Mouse (Mus musculus): Measurements from ENCODE around the gene Wipf2.

The Wipf2 gene

GRCm38 (mm10) chr11:98850100-98851093 lies 13.0 kb upstream of the Wipf2 start:
- in situ Hi-C loops (cut with MboI; ENCODE audit: unreplicated experiment in 2 of 2), result no loop called here

GRCm38 (mm10) chr11:98854116-98854515 lies 9.3 kb upstream of the Wipf2 start:
- in situ Hi-C loops (cut with MboI; ENCODE audit: unreplicated experiment in 2 of 2), result no loop called here

GRCm38 (mm10) chr11:98854659-98855058 lies 8.8 kb upstream of the Wipf2 start:
- in situ Hi-C loops (cut with MboI; ENCODE audit: unreplicated experiment in 2 of 2), result no loop called here

GRCm38 (mm10) chr11:98858759-98859731 lies 4.4 kb upstream of the Wipf2 start:
- in situ Hi-C loops (cut with MboI; ENCODE audit: unreplicated experiment in 2 of 2), result no loop called here

- in situ Hi-C loops (cut with MboI; ENCODE audit: unreplicated experiment in 2 of 2), result loop anchor here (5.0 kb wide), 1 partner anchor 38 kb away; no protein-coding TSS in a partner anchor
Measured at GRCm38 (mm10) chr11:98863751-98864429, 452 bp downstream of the Wipf2 start.

- in situ Hi-C loops (cut with MboI; ENCODE audit: unreplicated experiment in 2 of 2), result no loop called here
Measured at GRCm38 (mm10) chr11:98867293-98867692, 3.9 kb downstream of the Wipf2 start.

- in situ Hi-C loops (cut with MboI; ENCODE audit: unreplicated experiment in 2 of 2), result no loop called here
Measured at GRCm38 (mm10) chr11:98869906-98870305, 6.5 kb downstream of the Wipf2 start.

GRCm38 (mm10) chr11:98870791-98871190 lies 7.4 kb downstream of the Wipf2 start:
- in situ Hi-C loops (cut with MboI; ENCODE audit: unreplicated experiment in 2 of 2), result no loop called here

GRCm38 (mm10) chr11:98871416-98871815 lies 8.0 kb downstream of the Wipf2 start:
- in situ Hi-C loops (cut with MboI; ENCODE audit: unreplicated experiment in 2 of 2), result no loop called here

- in situ Hi-C loops (cut with MboI; ENCODE audit: unreplicated experiment in 2 of 2), result no loop called here
Measured at GRCm38 (mm10) chr11:98872040-98872439, 8.6 kb downstream of the Wipf2 start.

GRCm38 (mm10) chr11:98873900-98874299 lies 10.5 kb downstream of the Wipf2 start:
- in situ Hi-C loops (cut with MboI; ENCODE audit: unreplicated experiment in 2 of 2), result no loop called here

GRCm38 (mm10) chr11:98877001-98877400 lies 13.6 kb downstream of the Wipf2 start:
- in situ Hi-C loops (cut with MboI; ENCODE audit: unreplicated experiment in 2 of 2), result no loop called here

- in situ Hi-C loops (cut with MboI; ENCODE audit: unreplicated experiment in 2 of 2), result no loop called here
Measured at GRCm38 (mm10) chr11:98887703-98888102, 24.3 kb downstream of the Wipf2 start.

GRCm38 (mm10) chr11:98889077-98889476 lies 25.6 kb downstream of the Wipf2 start:
- in situ Hi-C loops (cut with MboI; ENCODE audit: unreplicated experiment in 2 of 2), result no loop called here

- in situ Hi-C loops (cut with MboI; ENCODE audit: unreplicated experiment in 2 of 2), result no loop called here
Measured at GRCm38 (mm10) chr11:98889977-98890376, 26.5 kb downstream of the Wipf2 start.

GRCm38 (mm10) chr11:98892426-98892825 lies 29.0 kb downstream of the Wipf2 start:
- in situ Hi-C loops (cut with MboI; ENCODE audit: unreplicated experiment in 2 of 2), result no loop called here

- in situ Hi-C loops (cut with MboI; ENCODE audit: unreplicated experiment in 2 of 2), result loop anchor here (5.0 kb wide), 1 partner anchor 38 kb away; the partner anchor contains the start of gene Wipf2 (in 2 of the 2)
Measured at GRCm38 (mm10) chr11:98900529-98901125, 37.2 kb downstream of the Wipf2 start.

GRCm38 (mm10) chr11:98902621-98903245 lies 39.3 kb downstream of the Wipf2 start:
- in situ Hi-C loops (cut with MboI; ENCODE audit: unreplicated experiment in 2 of 2), result loop anchor here (5.0 kb wide), 1 partner anchor 40 kb away; the partner anchor contains the start of gene Wipf2 (in 2 of the 2)

- in situ Hi-C loops (cut with MboI; ENCODE audit: unreplicated experiment in 2 of 2), result loop anchor here (5.0 kb wide), 1 partner anchor 42 kb away; the partner anchor contains the start of gene Wipf2 (in 2 of the 2)
Measured at GRCm38 (mm10) chr11:98904577-98904976, 41.1 kb downstream of the Wipf2 start.
